Mouse (Mus musculus): ENCODE measurements around the gene Defb45.

GRCm38 (mm10) chr2:152556655-152557054 is 42.5 kb downstream of the Defb45 start:
- TF ChIP-seq CTCF (IDR thresholded peaks at IDR 0.05; ENCODE audit: insufficient read depth, low read depth, low read length), result no peak
- TF ChIP-seq POLR2A (IDR thresholded peaks at IDR 0.05; ENCODE audit: insufficient read depth, low read depth, low read length), result no peak

Measured in olfactory bulb, adult 2 months (tissue).